Mouse (Mus musculus) neutrophil, adult 5-6 weeks (primary cell): ENCODE measurements around the gene Dhx8. TPM values are rescaled to one million over a fixed set of nuclear protein-coding genes. Genes with fewer than 3 reads are reported as not detected.

Experiments
- ATAC-seq: fragments of 151-379, 151-347 bp; 2 replicates; pipeline ENCODE4 v1.8.0; 2017; ENCODE audit warnings: mild to moderate bottlenecking, moderate TSS enrichment; ENCODE audit not compliant: insufficient number of reproducible peaks, poor library complexity, low FRiP score, severe bottlenecking; ENCODE audit errors: extremely low read depth
- total RNA-seq: library from RNA; stranded (forward); fragments of 200-1000 nt; gene quantifications from 2 replicates; pipeline ENCODE4 v1.2.3, GENCODE M21; 2017

Gene Dhx8
- total RNA-seq = 60.8 and 61.8 TPM in 2 replicates

DNA sequence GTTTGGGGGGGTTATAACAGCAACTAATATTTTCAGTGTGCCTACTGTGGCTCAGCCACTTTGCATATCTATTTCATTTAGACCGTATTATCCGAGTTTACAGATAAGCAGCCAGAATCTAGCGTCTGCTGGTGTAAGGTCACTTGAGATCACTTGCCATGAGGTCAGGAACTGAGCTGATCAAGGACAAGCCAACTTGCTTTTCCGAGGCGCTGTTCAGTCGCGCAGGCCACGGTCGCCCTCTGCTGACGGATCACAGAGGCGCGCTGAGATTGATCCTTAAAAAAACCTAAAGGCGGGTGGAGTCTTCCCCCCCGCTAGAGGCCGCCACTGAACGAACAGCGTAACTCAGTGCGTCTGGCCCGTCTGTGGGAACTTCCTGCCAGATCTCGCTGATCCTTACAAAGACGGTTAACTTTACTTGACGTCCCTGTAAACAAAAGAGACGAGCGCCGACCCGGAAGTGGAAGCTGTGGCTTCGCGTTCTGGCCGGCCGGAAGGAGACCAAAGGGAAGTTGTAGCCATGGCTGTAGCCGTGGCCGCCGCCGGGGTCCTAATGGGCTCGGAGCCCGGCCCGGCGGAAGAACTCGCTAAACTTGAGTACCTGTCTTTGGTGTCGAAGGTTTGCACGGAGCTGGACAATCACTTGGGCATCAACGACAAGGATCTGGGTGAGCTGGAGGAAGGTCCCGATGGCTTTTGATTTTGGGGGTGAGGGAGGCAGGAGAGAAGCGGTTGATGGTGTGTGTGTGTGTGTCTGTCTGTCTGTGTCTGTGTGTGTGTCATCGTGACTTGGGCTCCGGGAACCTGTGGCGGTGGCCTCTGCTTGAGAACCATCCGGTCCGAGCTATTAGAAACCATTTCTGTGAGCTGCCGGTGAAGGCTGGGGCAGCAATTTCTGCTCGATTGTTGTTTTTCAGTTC, at the start of gene Dhx8:
Gene Dhx8, plus strand, starts transcription at position 402 of the 923 bp plus-strand sequence.
- ATAC-seq = peak; percentile 98

DNA sequence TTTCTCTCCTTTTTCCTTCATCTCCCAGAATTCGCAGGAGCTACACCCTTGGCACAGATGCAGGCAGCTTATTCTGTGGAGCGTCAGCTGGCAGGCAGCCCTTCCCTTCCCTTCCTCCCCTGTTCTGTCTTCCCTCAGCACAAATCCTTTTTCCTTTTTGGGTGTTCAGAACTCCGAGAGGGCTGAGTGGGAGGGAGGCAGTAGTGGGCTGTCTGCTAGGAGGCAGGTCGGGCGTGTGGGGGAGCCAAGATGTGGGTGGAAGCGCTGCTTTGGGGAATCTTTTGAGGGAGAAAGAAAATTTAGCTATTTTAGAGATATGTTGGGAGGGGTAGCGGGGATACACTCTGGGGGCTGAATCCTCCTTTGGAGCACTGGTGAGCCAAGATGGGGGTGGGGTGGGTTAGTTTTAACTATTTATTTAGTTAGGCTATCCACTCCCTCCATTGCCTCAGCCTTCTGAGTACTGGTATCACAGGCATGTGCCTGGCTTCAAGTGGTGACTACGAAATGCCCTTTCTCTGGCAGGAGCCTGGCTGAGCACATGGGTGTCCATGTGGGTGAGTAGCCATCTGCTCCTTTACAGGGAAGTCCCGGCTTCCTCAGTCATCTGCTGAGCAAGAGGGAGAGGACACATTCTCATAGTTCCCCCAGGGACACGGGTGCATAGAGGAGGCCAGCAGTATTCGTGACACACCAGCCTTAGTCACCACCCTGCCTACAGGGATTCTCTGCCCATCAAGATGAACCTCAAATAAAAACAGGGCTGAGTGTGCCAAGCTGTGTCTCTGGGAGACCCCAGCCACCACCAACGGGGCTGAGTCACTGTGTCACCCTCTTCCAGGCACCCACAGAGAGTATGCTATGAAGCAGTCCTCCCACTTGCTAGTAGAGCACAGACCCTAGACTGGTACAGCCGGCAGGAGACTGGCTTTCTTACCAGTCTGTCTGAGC, 45.1 kb upstream of the Dhx8 start:
- no peak for ATAC-seq

DNA sequence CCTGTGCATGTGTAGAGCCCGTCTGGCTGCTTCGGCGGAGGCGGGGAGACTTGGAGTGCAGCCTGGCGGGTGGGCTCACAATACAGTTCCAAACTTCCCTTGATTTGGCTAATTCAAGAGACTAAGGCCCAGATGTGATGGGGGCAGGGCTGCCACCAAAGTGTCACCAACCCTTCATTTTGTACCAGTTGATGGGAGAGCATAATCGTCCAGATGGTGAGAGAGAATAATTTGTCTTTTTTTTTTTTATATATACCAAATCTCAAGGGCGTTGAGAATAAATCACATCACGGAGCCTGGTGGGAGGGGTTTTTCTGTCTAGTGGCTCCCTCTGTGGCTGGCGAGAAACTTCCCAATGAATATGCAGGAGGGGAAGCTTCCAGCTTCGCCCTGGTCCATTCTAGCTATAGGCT, 43.0 kb upstream of the Dhx8 start:
- no peak for ATAC-seq

DNA sequence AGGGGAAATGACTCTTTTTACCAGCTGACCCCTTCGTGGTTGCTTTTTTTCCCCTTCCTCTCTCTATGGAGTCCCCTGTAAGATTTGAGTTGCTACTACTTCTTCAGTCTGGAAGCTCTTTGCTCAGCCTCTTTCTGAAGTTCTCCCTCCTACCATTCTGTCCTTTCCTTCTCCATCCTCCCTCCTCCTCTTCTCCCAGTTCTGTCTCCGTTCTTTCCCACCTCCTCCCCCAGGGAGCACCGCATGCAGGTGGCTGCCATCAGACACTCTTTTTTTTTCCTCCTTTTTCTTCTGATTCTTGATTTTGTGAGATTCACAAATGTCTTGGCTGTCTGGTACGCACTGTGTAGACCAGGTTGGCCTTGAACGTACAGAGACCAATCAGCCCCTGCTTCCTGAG, 42.4 kb upstream of the Dhx8 start:
- ATAC-seq = no peak

DNA sequence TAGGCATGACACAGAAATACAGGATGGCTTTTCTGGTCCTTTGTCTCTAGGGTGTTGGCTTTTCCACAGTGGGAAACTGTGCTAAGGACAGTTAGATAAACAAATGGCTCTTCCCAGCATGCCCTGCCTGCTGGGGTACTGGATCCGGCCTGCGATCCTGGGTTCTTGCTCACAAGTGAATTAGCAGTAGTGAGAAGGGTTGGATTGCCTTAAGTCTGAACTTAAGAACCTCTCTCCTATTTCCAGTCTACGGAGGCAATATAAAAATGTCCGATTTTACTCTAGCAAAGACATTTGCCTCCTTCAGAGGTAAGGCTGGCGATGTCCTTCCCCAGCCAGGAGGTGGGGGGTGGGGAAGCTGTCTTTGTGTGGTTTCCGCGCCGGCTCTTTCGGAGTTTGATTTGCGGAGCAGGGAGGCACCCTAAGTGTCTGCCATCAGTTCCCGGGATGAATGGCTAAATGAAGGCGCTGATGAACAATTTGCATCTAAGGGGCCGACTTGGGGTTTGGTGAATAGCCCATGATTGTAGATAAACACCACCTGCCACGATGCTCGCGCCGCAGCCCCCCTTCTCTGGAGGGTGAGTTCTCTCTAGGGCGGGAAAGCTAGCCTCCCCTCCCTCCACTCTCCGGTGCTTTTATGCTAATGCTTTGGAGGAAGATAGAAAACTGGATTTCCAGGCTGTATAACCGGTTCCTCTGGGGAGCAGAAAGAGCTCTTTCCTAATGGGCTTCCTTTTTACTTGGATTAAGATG, 36.6 kb upstream of the Dhx8 start:
- ATAC-seq = no peak

DNA sequence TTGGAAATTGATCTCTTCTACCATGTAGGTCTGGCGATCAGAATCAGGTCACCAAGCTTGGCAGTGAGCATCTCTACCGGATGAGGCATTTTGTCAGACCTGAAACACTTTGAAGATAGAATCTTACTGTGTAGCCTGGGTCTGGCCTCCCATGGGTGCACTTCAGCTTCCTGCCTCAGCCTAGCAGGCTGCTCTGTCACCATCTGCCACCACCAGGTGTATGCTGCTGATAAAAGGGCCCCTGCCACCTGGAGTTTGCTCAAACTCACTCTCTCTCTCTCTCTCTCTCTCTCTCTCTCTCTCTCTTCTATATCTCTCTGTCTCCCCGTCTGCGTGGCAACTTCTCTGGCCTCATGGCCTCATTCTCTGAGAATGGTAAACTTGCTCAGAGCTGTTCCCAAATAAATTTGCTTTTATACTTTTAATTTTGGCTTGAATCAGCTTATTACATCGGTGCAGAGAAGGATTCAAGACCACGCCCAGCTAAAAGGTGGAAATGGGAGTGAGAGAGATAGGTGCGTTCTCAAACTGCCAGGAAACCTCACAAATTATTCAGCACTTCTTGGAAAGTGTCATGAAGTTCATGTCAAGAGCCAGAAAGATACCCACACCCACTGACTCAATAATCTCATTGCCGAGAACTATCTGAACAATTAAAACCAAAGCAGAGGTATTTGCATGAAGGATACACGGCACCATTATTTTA, 35.4 kb upstream of the Dhx8 start:
- no peak for ATAC-seq

DNA sequence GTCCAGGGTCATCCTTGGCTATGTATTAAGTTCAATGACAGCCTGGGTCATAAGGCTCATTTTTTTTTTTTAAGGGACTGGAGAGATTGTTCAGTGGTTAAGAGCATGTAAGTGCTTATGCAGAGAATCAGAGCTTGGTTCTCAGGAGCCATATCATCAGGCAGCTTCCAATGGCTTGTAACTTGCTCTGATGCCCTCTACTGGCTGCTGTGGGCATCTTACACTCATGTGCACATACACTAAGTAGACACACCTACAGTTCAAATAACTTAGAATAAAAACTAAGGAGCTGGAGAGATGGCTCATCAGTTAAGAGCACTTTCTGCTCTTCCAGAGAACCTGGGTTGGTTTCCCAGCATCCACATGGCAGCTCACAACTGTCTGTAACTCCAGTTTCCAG, 34.6 kb upstream of the Dhx8 start:
- no peak for ATAC-seq

DNA sequence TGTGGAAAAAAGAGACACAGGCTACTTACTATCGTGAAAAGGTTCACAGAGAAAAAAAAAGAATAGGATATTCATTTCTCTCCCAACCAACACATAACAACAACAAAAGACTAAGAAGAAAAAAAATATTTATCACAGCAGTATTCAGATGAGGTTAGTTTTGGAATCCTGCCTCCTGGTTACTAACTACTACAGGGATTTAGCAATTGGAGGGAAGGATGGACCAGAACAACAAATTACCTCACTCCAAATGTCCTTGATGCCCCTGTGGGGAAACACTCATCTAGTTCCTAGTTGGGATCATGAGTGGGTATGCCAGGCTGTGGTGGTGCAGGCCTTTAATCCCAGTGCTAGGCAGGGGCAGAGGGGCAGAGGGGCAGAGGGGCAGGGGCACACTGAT, 33.2 kb upstream of the Dhx8 start:
- no peak for ATAC-seq

DNA sequence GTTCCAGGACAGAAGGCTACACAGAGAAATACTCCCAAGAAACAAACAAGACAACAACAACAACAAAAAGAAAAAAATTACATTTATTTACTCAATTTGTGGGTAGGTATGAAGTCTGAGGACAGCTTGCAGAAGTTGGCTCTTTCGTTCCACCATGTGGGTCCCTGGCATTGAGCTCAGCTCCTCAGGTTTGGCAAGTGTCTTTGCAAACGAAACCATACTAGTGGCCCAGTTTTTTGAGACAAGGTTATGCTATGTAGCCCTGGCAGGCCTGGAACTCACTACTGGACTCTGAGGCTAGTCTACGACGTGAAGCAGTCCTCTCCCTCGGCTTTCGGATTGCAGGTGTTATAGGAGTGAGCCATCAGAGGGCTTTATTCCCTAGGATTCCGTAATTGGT, 32.7 kb upstream of the Dhx8 start:
- ATAC-seq = no peak

DNA sequence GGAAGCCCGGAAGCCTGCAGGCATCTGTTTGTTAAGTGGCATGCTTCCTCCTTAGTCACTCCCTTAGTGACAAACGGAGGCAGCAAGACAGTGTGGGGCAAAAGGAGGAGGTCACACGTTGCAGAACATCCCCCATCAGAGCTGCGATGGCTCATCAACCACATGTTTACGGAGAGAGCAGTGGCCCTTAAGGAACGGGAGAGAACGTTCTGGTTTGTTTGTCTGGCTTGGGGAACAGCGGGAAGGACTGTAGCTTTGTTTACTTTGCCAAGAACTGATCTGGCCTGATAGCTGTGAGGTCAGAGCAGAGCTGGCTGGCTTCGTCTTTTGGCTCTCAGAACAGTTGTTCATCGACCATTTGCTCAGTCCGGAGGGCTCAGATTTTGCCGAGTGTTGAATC, 32.3 kb upstream of the Dhx8 start:
- no peak for ATAC-seq

DNA sequence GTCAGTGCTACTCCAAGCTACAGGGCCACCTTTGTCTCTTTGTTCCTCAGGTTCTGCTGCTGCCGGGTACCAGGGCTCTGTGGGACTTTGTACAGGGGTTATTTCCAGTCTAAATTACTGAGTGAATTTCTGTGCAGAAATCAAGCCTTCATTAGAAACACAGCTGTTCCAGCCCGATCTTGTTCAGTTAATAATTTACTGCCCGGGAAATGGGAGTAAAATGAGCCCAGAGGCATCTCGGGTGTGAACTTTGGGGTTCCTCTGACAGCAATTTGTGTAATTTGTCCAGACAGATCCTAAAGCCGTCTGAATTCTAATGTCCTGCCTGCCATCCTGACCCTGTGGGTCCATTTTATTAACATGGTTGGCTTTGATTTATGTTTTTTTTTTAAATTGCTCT, 28.6 kb upstream of the Dhx8 start:
- ATAC-seq = no peak

DNA sequence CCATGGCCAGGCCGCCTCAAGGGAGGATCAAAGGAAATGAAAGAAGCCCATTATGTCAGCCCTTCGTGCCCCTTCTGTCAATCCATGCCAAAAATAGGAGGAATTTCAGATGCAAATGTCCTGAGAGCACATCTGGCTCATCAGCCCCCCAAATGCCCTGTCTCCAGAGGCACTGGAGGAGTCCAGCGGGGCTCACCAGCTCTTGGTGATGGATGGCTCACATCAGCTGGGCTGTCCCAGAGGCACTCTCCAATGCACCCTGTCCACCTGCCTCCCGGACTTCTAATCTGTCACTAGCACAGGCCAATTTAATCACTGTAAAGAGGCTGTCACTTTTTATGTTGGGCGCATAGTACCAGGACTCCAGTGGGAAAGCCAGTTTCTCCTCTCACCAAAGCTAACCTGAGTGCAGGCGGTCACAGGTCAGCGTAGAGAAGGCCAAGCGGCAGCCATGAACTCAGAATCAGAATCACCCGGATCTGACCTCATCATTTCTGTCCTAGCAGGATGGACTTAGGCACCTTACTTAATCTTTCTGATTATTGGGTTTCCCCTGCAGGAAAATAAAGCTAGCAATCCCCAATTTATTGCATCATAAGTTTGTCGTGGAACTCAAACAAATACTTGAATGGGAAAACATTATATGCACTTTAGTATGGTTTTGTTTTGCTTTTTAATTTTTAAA, 25.8 kb upstream of the Dhx8 start:
- ATAC-seq = no peak

DNA sequence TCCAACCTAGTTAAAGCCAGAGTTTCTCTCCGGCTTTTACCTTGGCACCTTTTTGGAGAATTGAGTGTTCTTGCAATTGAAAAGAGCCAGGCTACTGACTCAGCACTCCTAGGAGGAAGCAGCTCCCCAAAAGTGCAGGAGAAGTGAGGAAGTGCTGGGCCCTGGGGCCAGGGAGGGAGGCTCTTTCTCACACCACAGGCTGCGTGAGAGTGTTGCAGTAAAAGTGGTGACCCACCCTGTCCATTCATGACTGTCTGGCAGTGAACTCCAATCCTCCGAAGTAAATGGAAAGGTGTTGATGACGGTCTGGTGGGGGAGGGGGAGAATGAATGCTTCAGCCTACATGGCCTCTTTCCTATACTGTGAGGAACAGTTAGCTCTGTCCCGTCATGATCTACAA, 24.2 kb upstream of the Dhx8 start:
- no peak for ATAC-seq

DNA sequence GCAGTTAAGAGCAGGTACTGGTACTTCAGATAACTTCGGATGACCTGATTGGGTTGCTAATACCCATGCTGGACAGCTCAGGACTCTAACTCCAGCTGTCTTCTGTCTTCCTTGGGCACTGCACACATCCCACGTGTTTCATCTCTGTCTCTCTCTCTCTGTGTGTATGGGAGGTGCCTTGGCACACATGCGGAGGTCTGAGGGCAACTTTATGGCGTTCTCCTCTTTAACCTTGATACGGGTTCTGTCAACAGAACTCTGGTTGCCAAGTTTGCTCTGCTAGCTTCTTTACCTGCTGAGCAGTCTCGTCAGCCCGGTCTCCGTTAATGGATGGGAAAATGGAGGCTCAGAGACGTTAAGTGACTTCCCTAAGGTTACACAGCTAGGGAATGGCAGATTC, 19.9 kb upstream of the Dhx8 start:
- ATAC-seq = no peak

DNA sequence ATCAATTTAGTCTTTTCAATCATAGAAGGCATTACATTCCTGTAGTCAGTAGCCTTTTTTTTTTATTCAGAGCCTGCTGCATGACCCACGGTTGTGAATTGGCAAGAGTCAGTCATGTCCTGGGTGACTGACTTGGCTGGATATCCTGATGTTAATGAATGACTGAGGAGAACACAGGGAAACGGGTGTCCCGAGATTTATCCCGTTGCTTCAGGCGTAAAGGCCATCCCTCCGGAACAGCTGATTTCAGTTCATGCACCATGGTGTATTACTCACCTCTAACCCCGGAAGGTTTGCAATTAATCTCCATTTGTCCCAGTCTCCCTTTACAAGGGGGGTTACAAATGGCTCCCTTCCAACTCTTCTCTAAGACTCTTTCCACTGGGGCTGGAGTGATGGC, 18.7 kb upstream of the Dhx8 start:
- ATAC-seq = no peak

DNA sequence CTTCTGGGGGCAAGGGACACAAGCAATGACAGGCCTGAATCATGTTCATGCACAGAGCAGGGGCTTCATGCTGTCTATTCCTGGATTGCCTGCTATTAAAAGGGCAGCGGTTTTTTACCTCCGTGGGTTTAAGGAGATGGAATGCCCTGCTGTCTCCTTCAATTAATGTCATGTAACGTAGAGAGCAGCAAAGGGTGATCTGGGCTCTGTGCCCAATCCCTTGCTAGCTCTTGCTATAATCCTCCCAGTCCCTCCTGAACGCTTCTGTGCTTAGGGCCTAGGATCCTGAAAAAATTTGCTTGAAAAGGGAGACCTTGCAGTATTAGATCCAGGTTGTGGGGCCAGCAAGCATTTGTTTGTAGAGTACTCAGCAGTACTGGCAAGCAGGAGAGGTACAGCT, 14.4 kb upstream of the Dhx8 start:
- ATAC-seq = no peak

DNA sequence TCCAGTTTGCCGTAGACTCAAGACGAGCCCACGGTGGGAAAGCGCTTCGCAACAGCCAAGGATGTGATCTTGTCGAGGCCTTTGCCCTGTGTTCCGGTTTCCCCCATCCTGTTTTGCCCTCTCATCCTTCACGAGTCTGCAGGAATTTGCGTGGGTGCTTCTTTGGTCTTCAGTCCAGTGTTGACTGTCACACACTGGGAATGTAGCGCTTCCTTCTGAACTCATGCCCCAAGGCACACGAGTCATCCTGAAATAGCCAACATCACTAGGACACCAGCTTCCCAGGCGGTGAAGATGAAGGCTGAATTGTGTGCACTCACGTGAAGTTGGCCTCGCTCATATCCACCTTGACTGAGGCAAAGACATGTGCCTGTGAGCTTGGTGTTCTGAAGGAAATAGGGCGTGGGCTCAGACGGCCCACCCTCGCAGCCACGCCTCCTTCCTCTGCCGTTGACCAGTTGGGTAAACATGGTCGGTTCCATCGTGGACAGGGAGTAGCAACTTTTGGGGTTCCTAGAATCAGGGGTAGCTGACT, 12.7 kb upstream of the Dhx8 start:
- no peak for ATAC-seq

DNA sequence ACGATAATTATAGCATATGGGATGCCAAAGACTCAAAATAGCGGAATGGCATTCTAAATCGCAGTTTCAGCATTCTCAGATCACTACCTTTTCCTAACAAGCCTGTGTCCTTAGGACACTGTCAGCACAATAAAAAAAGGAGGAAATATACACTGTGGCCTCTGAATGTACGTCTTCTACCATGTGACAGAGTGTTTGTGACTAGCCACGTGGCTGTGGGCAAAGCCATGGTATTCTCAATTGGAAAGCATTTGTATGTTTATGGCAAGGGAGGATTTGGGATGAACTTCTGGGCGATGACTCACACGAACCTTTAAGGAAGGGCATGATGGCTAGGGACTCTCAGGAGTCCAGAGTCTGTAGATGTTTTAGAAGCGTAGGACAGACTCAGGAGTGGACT, 7.7 kb upstream of the Dhx8 start:
- ATAC-seq = no peak
